In genomic region chr12:57138937-57139336, GRCm38 (mm10) we compare ENCODE assay signal across 28 mouse cellular contexts. TPM values are rescaled to one million over a fixed set of nuclear protein-coding genes. Genes with fewer than 3 reads are reported as not detected.
DNase-seq lines count a peak whose midpoint lies in the region; ATAC-seq and TF ChIP-seq lines count a peak whose summit lies in the region.
"Had no signal": no experiment of that assay in that cellular context is flagged by ENCODE, and none has a peak within 500 bp of the region (broad histone marks: within the 10 kb centered on the region; RNA-seq: fewer than 3 reads in every experiment).

No protein-coding gene starts in this region.

- 67% methylated on average over 1 of the region's 1 CpGs for WGBS in forebrain, embryonic 14.5 days
- WGBS in forebrain, embryonic 11.5 days, result 74% methylated on average over 1 of the region's 1 CpGs
- WGBS in embryonic facial prominence, embryonic 13.5 days, result 21% methylated on average over 1 of the region's 1 CpGs
- 42% methylated on average over 1 of the region's 1 CpGs for WGBS in limb, embryonic 10.5 days
- WGBS in hindbrain, embryonic 13.5 days, result 78% methylated on average over 1 of the region's 1 CpGs
- WGBS in kidney, adult 2 months, result 92% methylated on average over 1 of the region's 1 CpGs

- no peak overlapping the region for H3K4me3 ChIP-seq in forebrain, embryonic 14.5 days (ENCODE audit: low read depth, low read length)
- no peak overlapping the region for H3K4me3 ChIP-seq in forebrain, embryonic 11.5 days (ENCODE audit: low read depth, low read length)
- no peak overlapping the region for H3K4me3 ChIP-seq in embryonic facial prominence, embryonic 13.5 days
- H3K4me3 ChIP-seq in limb, embryonic 10.5 days, result no peak overlapping the region
- no peak overlapping the region for H3K4me3 ChIP-seq in hindbrain, embryonic 13.5 days
- no peak overlapping the region for H3K4me3 ChIP-seq in kidney, adult 2 months (ENCODE audit: insufficient read depth, low read depth, low read length)
- H3K4me3 ChIP-seq: erythroblast, embryonic 14.5 days; heart, embryonic 12.5 days; layer of hippocampus, adult 2 months; liver, embryonic 15.5 days; midbrain, embryonic 10.5 days; neural tube, embryonic 15.5 days had no signal

- no peak for TF ChIP-seq POLR2A in brain, embryonic 14.5 days (IDR thresholded peaks at IDR 0.05; ENCODE audit: borderline replicate concordance, extremely low read depth, insufficient read depth, insufficient read length, poor library complexity, severe bottlenecking)
- TF ChIP-seq POLR2A in kidney, adult 2 months (IDR thresholded peaks at IDR 0.05; ENCODE audit: low read depth, low read length), result no peak

- peak; percentile 77; the same call in 1 of the 2 replicates for ATAC-seq in forebrain, embryonic 14.5 days
- no peak for ATAC-seq in forebrain, embryonic 11.5 days (replicated peaks; ENCODE audit: low FRiP score)
- ATAC-seq in embryonic facial prominence, embryonic 13.5 days (ENCODE audit: insufficient number of reproducible peaks, insufficient read depth, low FRiP score, low TSS enrichment, low read depth), result no peak
- ATAC-seq in hindbrain, embryonic 13.5 days (ENCODE audit: low FRiP score), result no peak
- no peak for ATAC-seq in megakaryocyte, adult 5-6 weeks (ENCODE audit: poor library complexity, severe bottlenecking)
- ATAC-seq: hindbrain, embryonic 16.5 days had no signal

- TF ChIP-seq CTCF in brain, embryonic 14.5 days (IDR thresholded peaks at IDR 0.05; ENCODE audit: borderline replicate concordance, extremely low read depth, insufficient read depth, insufficient read length), result no peak
- no peak for TF ChIP-seq CTCF in kidney, adult 2 months (conservative IDR thresholded peaks at IDR 0.05; ENCODE audit: insufficient read depth, insufficient read length, low read depth, low read length)

- DNase-seq in forebrain, embryonic 14.5 days (ENCODE audit: low spot score), result peak; percentile 54
- DNase-seq in forebrain, embryonic 11.5 days (ENCODE audit: low spot score), result no peak
- DNase-seq in brain, embryonic 14.5 days (ENCODE audit: low read depth), result peak; percentile 67
- DNase-seq in limb, embryonic 10.5 days (ENCODE audit: low spot score), result no peak
- DNase-seq in kidney, adult 2 months, result no peak
- DNase-seq: adrenal gland, postnatal 14 days; cerebellum, adult 11-12 months; cerebellum, adult 9-11 months; gastrocnemius, postnatal 25 days; heart, adult 18-20 months; kidney, adult 18-20 months; kidney, postnatal 36 days; lung, embryonic 14.5 days; lung, postnatal 14 days; right cerebral cortex, adult 18-20 months; thymus, adult 2 months; thymus, postnatal 36 days had no signal

- no peak overlapping the region for H3K4me2 ChIP-seq in forebrain, embryonic 14.5 days (ENCODE audit: low read length)
- H3K4me2 ChIP-seq in forebrain, embryonic 11.5 days (ENCODE audit: low read depth, low read length, severe bottlenecking), result no peak overlapping the region
- H3K4me2 ChIP-seq in embryonic facial prominence, embryonic 13.5 days, result 0 out of 2 replicates have a peak overlapping the region, but pooled peaks have one; percentile 0
- H3K4me2 ChIP-seq in hindbrain, embryonic 13.5 days, result no peak overlapping the region
- H3K4me2 ChIP-seq: heart, embryonic 12.5 days; liver, embryonic 15.5 days; lung, embryonic 14.5 days; neural tube, embryonic 15.5 days had no signal

- H3K4me1 ChIP-seq in forebrain, embryonic 14.5 days (ENCODE audit: control insufficient read depth, insufficient read depth, low read length), result no peaks in the 10 kb centered on the region
- no peaks in the 10 kb centered on the region for H3K4me1 ChIP-seq in forebrain, embryonic 11.5 days (replicated peaks; ENCODE audit: control insufficient read depth, insufficient read depth, low read length)
- H3K4me1 ChIP-seq in embryonic facial prominence, embryonic 13.5 days, result peaks cover 20% of the 10 kb centered on the region
- H3K4me1 ChIP-seq in limb, embryonic 10.5 days, result peaks cover 37% of the 10 kb centered on the region
- H3K4me1 ChIP-seq in hindbrain, embryonic 13.5 days (replicated peaks), result no peaks in the 10 kb centered on the region
- H3K4me1 ChIP-seq in kidney, adult 2 months (ENCODE audit: control insufficient read depth, insufficient read depth, low read length), result no peaks in the 10 kb centered on the region; the same call in 1 of the 2 replicates
- H3K4me1 ChIP-seq: heart, embryonic 12.5 days; liver, embryonic 15.5 days; midbrain, embryonic 10.5 days; neural tube, embryonic 15.5 days had no signal

- H3K9me3 ChIP-seq in forebrain, embryonic 14.5 days (replicated peaks; ENCODE audit: control insufficient read depth, low read length), result no peaks in the 10 kb centered on the region
- no peaks in the 10 kb centered on the region for H3K9me3 ChIP-seq in forebrain, embryonic 11.5 days (ENCODE audit: control insufficient read depth, low read length)
- H3K9me3 ChIP-seq in embryonic facial prominence, embryonic 13.5 days, result no peaks in the 10 kb centered on the region
- no peaks in the 10 kb centered on the region for H3K9me3 ChIP-seq in limb, embryonic 10.5 days (replicated peaks)
- H3K9me3 ChIP-seq in hindbrain, embryonic 13.5 days, result no peaks in the 10 kb centered on the region
- H3K9me3 ChIP-seq: heart, embryonic 12.5 days; liver, embryonic 15.5 days; midbrain, embryonic 10.5 days; neural tube, embryonic 15.5 days had no signal

- H3K9ac ChIP-seq in forebrain, embryonic 14.5 days (ENCODE audit: low read length), result no peak overlapping the region
- H3K9ac ChIP-seq in forebrain, embryonic 11.5 days (ENCODE audit: low read length), result no peak overlapping the region
- H3K9ac ChIP-seq in embryonic facial prominence, embryonic 13.5 days, result no peak overlapping the region
- no peak overlapping the region for H3K9ac ChIP-seq in hindbrain, embryonic 13.5 days
- H3K9ac ChIP-seq: heart, embryonic 12.5 days; liver, embryonic 15.5 days; lung, embryonic 14.5 days; neural tube, embryonic 15.5 days had no signal

- H3K36me3 ChIP-seq in forebrain, embryonic 14.5 days (ENCODE audit: control insufficient read depth, insufficient read depth, low read length), result no peaks in the 10 kb centered on the region
- H3K36me3 ChIP-seq in forebrain, embryonic 11.5 days (ENCODE audit: control insufficient read depth, insufficient read depth, low read length), result no peaks in the 10 kb centered on the region
- H3K36me3 ChIP-seq in embryonic facial prominence, embryonic 13.5 days, result no peaks in the 10 kb centered on the region
- no peaks in the 10 kb centered on the region for H3K36me3 ChIP-seq in limb, embryonic 10.5 days
- H3K36me3 ChIP-seq in hindbrain, embryonic 13.5 days, result no peaks in the 10 kb centered on the region
- H3K36me3 ChIP-seq in kidney, adult 2 months (ENCODE audit: control insufficient read depth, insufficient read depth, low read length), result no peaks in the 10 kb centered on the region
- H3K36me3 ChIP-seq: heart, embryonic 12.5 days; liver, embryonic 15.5 days; midbrain, embryonic 10.5 days; neural tube, embryonic 15.5 days had no signal

- H3K27me3 ChIP-seq in forebrain, embryonic 14.5 days (replicated peaks; ENCODE audit: control insufficient read depth, insufficient read depth, low read length), result no peaks in the 10 kb centered on the region
- H3K27me3 ChIP-seq in forebrain, embryonic 11.5 days (ENCODE audit: control insufficient read depth, insufficient read depth, low read length), result no peaks in the 10 kb centered on the region
- peaks cover 29% of the 10 kb centered on the region for H3K27me3 ChIP-seq in embryonic facial prominence, embryonic 13.5 days
- H3K27me3 ChIP-seq in limb, embryonic 10.5 days (ENCODE audit: low read depth, poor library complexity, severe bottlenecking), result no peaks in the 10 kb centered on the region
- H3K27me3 ChIP-seq in hindbrain, embryonic 13.5 days, result no peaks in the 10 kb centered on the region
- no peaks in the 10 kb centered on the region for H3K27me3 ChIP-seq in kidney, adult 2 months (replicated peaks; ENCODE audit: control insufficient read depth, insufficient read depth, low read length)
- H3K27me3 ChIP-seq: heart, embryonic 12.5 days; liver, embryonic 15.5 days; neural tube, embryonic 15.5 days had no signal

- H3K27ac ChIP-seq in forebrain, embryonic 14.5 days (ENCODE audit: low read depth, low read length), result no peak overlapping the region
- H3K27ac ChIP-seq in forebrain, embryonic 11.5 days (ENCODE audit: low read depth, low read length), result no peak overlapping the region
- H3K27ac ChIP-seq in embryonic facial prominence, embryonic 13.5 days, result peak overlapping the region; percentile 58; the same call in 1 of the 2 replicates
- H3K27ac ChIP-seq in limb, embryonic 10.5 days, result peak overlapping the region; percentile 53; the same call in 1 of the 2 replicates
- no peak overlapping the region for H3K27ac ChIP-seq in hindbrain, embryonic 13.5 days
- H3K27ac ChIP-seq in kidney, adult 2 months (ENCODE audit: insufficient read depth, low read depth, low read length), result no peak overlapping the region
- H3K27ac ChIP-seq: layer of hippocampus, adult 2 months; liver, embryonic 15.5 days; midbrain, embryonic 10.5 days; neural tube, embryonic 15.5 days had no signal

RNA-seq across cellular contexts. Expression of gene Slc25a21, which starts 58.3 kb away (rescaled TPM):
- polyA plus RNA-seq in forebrain, embryonic 14.5 days (2014; fragmentation: Nextera tagmentation; extraction: Ambion mirVana), result 0.16 TPM in 1 of 2 replicates, not detected in the other
- polyA plus RNA-seq in forebrain, embryonic 11.5 days (2014; fragmentation: Nextera tagmentation; extraction: Ambion mirVana), result 1.7 and 2.3 TPM in 2 replicates
- polyA plus RNA-seq in brain, embryonic 14.5 days (2012; rRNA removed), result 0.14 TPM in 1 of 2 replicates, not detected in the other
- 0.76 and 0.96 TPM in 2 replicates for polyA plus RNA-seq in embryonic facial prominence, embryonic 13.5 days (2015; fragmentation: Nextera tagmentation; extraction: Ambion mirVana)
- 1.6 and 2.1 TPM in 2 replicates for polyA plus RNA-seq in limb, embryonic 10.5 days (2016; fragmentation: Nextera tagmentation; extraction: Ambion mirVana)
- polyA plus RNA-seq in hindbrain, embryonic 13.5 days (2015; fragmentation: Nextera tagmentation; extraction: Ambion mirVana), result 0.22 and 0.27 TPM in 2 replicates
- 5.0 and 5.3 TPM in 2 replicates for polyA plus RNA-seq in kidney, adult 2 months (2012; rRNA removed)
- 0.91 and 1.1 TPM in 2 replicates for total RNA-seq in megakaryocyte, adult 5-6 weeks (2015)
- total RNA-seq in megakaryocyte, adult 5-6 weeks (2017), result 1.3 and 1.8 TPM in 2 replicates
- total RNA-seq: monocyte, adult 5-6 weeks had no signal

Comparison
In these comparisons a context has a peak if more than half of its experiments do, and no peak if none do; other contexts are left out.
1. DNase-seq: peak in forebrain, embryonic 14.5 days (single experiment) and brain, embryonic 14.5 days (single experiment); none in forebrain, embryonic 11.5 days (single experiment), limb, embryonic 10.5 days (single experiment) and kidney, adult 2 months (single experiment).
2. H3K27ac ChIP-seq: peak in embryonic facial prominence, embryonic 13.5 days (single experiment) and limb, embryonic 10.5 days (single experiment); none in forebrain, embryonic 14.5 days (single experiment), forebrain, embryonic 11.5 days (single experiment), hindbrain, embryonic 13.5 days (single experiment) and kidney, adult 2 months (single experiment).